Mouse (Mus musculus): ENCODE measurements around the gene Dnah1. TPM values are rescaled to one million over a fixed set of nuclear protein-coding genes. Genes with fewer than 3 reads are reported as not detected.
A peak's percentile ranks its signal among the peaks of the same experiment; 100 is the strongest.

Dnah1 gene
- polyA plus RNA-seq, 1 experiment, result 7.1 TPM

DNA sequence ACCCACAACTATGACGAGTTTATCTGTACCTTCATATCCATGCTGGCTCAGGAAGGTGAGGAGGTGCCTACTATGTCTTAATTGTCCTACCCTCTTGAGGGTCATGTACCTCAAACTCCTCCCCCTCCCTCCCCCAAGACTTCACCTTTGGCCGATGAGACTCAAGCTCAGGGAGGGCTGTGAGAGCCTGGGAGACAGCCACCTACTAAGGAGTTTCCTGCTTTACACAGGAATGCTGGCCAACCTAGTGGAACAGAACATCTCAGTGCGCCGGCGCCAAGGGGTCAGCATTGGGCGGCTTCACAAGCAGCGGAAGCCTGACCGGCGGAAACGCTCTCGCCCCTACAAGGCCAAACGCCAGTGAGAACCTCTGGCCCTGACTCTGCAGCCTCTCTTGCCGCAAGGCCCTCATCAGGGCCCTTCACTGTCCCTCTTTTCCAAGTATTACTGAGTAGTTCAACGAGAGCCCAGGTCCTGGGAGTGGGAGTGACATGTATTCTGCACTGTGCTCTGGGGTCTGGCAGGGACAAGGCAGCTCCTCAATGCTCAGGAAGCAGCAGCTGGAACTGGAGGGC is 65.1 kb downstream of the Dnah1 start:
- no peak for DNase-seq (ENCODE audit: low read depth)
- TF ChIP-seq POLR2A (IDR thresholded peaks at IDR 0.05; ENCODE audit: borderline replicate concordance, extremely low read depth, insufficient read depth, insufficient read length, poor library complexity, severe bottlenecking) (no peak), CTCF (IDR thresholded peaks at IDR 0.05; ENCODE audit: borderline replicate concordance, extremely low read depth, insufficient read depth, insufficient read length) (no peak)

DNA sequence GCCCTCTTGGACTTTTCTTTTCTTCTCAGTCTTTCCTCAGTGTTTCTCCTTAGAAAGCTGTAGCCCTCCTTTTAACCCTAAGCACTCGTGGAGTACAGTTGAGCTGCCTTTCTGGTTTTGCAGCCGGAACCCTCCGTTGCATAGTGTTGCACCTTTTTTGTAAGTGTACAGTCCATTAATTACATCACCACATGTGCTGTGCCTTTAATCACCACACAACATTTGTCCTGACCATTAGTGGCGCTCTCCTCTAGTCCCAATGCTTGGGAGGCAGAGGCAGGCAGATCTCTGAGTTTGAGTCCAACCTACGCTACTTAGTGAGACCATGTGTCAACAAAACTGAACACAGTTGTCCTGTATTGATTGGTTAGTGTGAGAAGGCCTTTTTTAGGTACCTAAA is 71.6 kb downstream of the Dnah1 start:
- no peak for DNase-seq (ENCODE audit: low read depth)
- TF ChIP-seq POLR2A (IDR thresholded peaks at IDR 0.05; ENCODE audit: borderline replicate concordance, extremely low read depth, insufficient read depth, insufficient read length, poor library complexity, severe bottlenecking), result no peak
- TF ChIP-seq CTCF (IDR thresholded peaks at IDR 0.05; ENCODE audit: borderline replicate concordance, extremely low read depth, insufficient read depth, insufficient read length), result no peak

DNA sequence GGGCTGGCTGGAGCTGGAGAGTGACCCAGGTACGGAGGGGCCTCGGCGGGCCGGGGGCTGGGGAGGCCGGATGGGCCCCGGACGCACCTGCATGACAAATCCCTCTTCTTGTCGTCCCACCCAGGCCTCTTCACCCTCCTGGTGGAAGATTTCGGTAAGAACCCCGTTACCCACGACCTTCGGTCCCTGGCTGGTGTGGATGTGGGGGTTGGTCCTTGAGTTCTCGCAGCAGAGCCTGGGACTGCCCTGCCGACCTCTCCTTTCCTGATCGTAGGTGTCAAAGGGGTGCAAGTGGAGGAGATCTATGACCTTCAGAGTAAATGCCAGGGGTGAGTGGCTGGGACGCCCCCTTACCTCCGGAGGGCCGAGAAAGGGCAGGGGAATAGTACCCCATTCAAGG is 72.1 kb downstream of the Dnah1 start:
- TF ChIP-seq CTCF (IDR thresholded peaks at IDR 0.05; ENCODE audit: borderline replicate concordance, extremely low read depth, insufficient read depth, insufficient read length) (no peak), POLR2A (IDR thresholded peaks at IDR 0.05; ENCODE audit: borderline replicate concordance, extremely low read depth, insufficient read depth, insufficient read length, poor library complexity, severe bottlenecking) (no peak)
- no peak for DNase-seq (ENCODE audit: low read depth)

DNA sequence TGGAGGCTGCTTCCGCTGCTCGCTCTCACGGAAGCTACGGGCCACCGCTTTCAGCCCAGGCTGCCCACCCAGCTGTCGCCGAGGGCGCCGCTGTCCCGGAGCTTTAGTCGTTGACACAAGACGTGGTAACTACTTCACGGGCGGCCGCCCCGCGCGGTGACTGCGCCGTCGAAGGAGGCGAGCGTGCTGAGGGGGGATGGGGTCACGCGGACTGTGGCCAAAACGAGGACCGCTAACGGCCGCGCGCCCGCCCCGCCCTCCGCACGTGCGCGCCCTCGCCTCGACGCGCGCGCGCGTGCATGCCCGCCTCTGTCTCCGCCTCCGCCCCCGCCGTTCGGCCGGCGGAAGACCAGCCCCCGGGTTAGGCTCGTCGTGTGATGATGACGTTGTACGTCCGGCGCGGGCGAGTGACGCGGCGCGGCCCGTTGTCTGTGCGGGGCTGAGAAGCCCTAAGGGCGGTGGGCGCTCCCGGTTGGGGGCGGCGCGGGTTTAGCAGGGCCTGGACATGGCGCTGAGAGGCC is 72.6 kb downstream of the Dnah1 start, which contains the start of the genes Phf7 and Bap1:
Gene Phf7 (minus strand): TSS at position 234 of the 521 bp plus-strand sequence.
Gene Bap1 (plus strand): TSS at position 367 of the 521 bp plus-strand sequence.
- TF ChIP-seq CTCF (IDR thresholded peaks at IDR 0.05; ENCODE audit: borderline replicate concordance, extremely low read depth, insufficient read depth, insufficient read length) (no peak), POLR2A (IDR thresholded peaks at IDR 0.05; ENCODE audit: borderline replicate concordance, extremely low read depth, insufficient read depth, insufficient read length, poor library complexity, severe bottlenecking) (peak; percentile 82)
- DNase-seq (ENCODE audit: low read depth), result peak; percentile 98

DNA sequence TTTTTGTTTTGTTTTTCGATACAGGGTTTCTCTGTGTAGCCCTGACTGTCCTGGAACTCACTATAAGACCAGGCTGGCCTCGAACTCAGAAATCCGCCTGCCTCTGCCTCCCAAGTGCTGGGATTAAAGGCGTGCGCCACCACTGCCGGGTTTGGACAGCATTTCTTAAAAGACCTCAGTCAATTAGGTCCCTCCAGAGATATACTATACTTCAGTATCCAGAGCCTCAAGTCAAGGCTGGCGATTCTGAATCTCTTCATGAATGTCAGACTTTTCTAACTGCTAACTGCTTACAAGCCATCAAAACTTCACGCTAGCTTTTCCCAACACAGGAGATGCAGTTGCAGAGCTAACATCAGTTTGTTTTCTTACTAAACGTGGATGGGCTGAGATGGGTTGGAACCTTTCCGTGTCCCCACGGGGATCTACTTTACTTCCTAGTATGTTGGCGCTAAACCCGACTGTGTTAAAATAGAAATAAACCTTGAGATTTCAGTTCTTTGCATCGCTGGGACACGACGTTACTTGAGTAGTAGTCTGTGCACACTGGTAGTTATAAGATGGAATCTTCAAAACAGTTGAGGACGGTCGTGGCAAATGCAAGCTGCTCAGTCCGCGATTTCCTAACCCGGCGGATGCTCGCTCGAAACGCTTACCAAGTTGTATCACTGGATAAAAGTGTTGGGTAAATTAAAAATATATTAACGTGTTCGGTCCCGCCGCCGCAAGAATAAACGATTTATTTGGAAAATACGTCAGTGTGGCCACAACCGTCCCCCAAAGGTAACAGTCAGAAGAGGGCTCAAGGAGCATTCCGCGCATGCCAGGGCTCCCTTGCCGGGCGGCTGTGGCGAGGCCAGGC is 73.2 kb downstream of the Dnah1 start:
- TF ChIP-seq CTCF (IDR thresholded peaks at IDR 0.05; ENCODE audit: borderline replicate concordance, extremely low read depth, insufficient read depth, insufficient read length) (no peak), POLR2A (IDR thresholded peaks at IDR 0.05; ENCODE audit: borderline replicate concordance, extremely low read depth, insufficient read depth, insufficient read length, poor library complexity, severe bottlenecking) (no peak)
- no peak for DNase-seq (ENCODE audit: low read depth)

DNA sequence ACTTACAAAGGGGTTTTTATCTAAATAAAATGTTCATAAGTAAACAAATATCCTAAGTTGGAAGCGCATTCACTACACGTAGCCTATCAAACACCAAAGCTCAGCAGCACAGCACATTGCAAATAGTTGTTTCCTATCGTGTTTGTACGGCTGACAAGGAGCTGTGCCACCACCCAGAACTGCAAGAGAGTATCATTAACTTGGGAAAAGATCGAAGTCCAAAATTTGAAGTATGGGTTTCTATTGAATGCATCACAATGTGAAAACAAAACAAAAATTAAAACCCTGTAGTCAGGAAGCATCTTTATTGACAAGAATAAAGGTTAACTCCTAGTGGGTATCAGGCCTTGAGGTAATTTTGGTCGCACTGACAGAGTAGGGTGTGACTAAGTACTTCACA is 75.3 kb downstream of the Dnah1 start:
- DNase-seq (ENCODE audit: low read depth), result no peak
- TF ChIP-seq POLR2A (IDR thresholded peaks at IDR 0.05; ENCODE audit: borderline replicate concordance, extremely low read depth, insufficient read depth, insufficient read length, poor library complexity, severe bottlenecking) (no peak), CTCF (IDR thresholded peaks at IDR 0.05; ENCODE audit: borderline replicate concordance, extremely low read depth, insufficient read depth, insufficient read length) (no peak)

DNA sequence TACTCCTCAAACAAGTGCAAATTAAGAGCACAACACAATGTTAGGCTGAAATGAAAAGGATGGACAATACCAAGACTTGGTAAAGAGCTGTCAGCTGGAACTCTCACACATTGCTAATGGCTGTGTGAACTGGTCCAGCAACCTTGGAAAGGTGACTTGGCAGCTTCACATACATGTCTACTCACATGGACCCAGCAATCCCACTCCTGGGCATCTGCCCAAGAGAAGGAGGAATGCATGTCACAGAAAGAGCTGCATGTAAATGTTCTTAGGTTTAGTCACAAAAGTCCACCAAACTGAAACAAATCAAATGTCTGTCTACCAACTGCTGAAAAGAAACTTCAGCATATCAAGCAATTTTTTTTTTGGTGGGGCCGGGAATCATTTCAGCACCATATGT is 77.8 kb downstream of the Dnah1 start:
- TF ChIP-seq CTCF (IDR thresholded peaks at IDR 0.05; ENCODE audit: borderline replicate concordance, extremely low read depth, insufficient read depth, insufficient read length), result no peak
- TF ChIP-seq POLR2A (IDR thresholded peaks at IDR 0.05; ENCODE audit: borderline replicate concordance, extremely low read depth, insufficient read depth, insufficient read length, poor library complexity, severe bottlenecking), result no peak

DNA sequence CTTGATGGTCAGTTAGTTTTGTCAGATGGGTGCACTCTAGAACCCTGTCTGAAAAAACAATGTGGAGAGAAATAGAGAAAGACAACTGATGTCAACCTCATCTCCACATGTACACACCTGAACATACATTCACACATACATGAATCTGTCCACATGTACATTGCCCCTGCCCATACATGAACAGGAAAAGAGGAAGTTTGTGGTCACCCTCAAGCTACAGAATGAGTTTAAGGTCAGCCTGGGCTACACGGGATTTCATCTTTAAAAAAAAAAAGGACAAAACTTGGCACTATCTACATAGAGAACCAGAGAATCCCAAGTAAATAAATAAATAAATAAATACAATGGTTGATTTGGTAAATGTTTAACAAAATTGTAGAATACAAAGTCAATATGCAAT is 78.9 kb downstream of the Dnah1 start:
- TF ChIP-seq POLR2A (IDR thresholded peaks at IDR 0.05; ENCODE audit: borderline replicate concordance, extremely low read depth, insufficient read depth, insufficient read length, poor library complexity, severe bottlenecking), result no peak
- DNase-seq (ENCODE audit: low read depth), result no peak

More for the DNA sequence above, 77.8 kb downstream of the Dnah1 start:
- DNase-seq (ENCODE audit: low read depth), result no peak

DNA sequence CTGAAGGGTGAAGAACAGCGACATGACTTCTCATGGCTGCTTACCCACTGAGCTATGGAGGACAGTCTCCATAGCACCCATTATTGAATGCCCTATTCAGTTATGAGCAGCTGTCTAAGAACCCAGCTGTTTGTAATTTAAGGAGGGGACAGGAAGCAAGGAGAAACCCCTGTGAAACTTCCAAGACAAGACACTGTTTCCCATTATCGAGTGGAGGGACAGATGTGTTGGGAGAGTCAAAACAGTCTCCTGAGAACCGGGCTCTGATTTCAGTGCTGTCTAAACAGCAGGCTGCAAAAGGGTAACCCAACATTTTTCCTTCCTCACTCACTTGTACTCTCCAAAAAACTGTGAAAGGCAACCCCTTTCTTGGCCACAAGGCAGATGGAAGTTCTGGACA is 83.2 kb downstream of the Dnah1 start:
- no peak for DNase-seq (ENCODE audit: low read depth)
- TF ChIP-seq CTCF (IDR thresholded peaks at IDR 0.05; ENCODE audit: borderline replicate concordance, extremely low read depth, insufficient read depth, insufficient read length) (no peak), POLR2A (IDR thresholded peaks at IDR 0.05; ENCODE audit: borderline replicate concordance, extremely low read depth, insufficient read depth, insufficient read length, poor library complexity, severe bottlenecking) (no peak)

DNA sequence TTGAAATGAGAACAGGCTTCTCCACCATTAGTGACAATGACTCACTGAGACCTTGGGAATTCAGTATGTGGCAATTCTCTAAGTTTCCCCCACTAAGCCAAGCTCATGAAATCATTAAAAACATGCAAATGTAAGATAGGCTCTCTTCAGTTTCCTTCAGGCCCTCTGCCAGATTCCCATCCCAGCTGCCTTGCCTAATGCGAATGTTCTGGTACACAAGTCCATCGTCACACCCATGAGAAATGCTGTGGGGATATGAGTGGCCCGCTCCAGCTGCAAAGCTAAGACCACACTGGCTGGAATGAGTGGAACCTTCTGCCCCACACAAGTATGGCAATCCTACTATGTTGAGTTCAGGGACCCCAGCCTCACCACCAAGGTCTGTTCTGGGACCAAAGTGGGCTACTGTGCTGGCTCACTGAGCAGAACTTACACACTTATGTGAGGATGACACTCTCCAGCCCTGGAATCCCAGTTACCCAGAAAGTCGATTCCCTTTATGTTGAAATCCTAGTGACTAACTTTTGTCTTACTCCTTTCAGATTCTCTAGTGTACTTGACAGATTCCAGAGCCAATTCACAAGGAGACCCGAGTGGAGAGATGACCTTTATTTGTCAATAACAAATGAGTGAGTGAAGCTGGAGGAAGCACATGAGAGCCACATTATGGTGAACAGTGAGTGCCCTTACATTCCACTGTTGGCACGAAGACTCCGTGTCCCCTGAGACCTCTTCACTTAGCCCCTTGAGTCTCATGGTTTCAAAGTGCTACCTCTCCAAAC is 86.4 kb downstream of the Dnah1 start:
- no peak for DNase-seq (ENCODE audit: low read depth)
- TF ChIP-seq CTCF (IDR thresholded peaks at IDR 0.05; ENCODE audit: borderline replicate concordance, extremely low read depth, insufficient read depth, insufficient read length) (no peak), POLR2A (IDR thresholded peaks at IDR 0.05; ENCODE audit: borderline replicate concordance, extremely low read depth, insufficient read depth, insufficient read length, poor library complexity, severe bottlenecking) (no peak)

DNA sequence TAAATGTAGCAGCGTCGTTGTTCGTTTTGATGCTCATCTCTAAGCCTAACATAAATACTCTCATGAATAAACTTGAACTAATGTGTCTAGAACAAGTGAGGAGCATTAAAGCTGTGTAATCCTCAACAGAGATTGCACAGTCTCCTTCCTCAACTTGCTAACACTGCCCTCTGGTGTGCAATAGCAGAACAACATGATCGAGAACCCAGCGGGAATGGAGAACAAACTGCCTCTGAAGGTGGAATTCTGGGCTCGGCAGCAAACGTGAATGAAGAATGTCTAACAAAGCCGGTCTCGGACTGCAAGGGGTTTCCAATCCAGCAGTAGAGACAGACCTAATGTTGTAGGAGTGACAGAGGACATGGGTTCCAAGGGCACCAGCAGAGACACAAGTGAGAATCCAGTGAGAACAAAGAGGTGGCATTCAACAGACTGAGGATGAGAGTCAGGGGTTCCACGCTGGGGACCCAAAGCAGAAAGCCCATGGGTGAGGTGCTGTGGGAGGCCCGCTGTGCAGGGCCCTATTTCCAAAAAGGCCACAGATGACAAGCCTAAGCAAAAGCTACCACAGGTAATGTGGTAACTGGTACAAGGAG is 89.6 kb downstream of the Dnah1 start:
- DNase-seq (ENCODE audit: low read depth), result peak; percentile 88
- TF ChIP-seq CTCF (IDR thresholded peaks at IDR 0.05; ENCODE audit: borderline replicate concordance, extremely low read depth, insufficient read depth, insufficient read length) (peak; percentile 87), POLR2A (IDR thresholded peaks at IDR 0.05; ENCODE audit: borderline replicate concordance, extremely low read depth, insufficient read depth, insufficient read length, poor library complexity, severe bottlenecking) (no peak)
